Mouse (Mus musculus): ENCODE measurements at regions not wholly inside any gene's neighbourhood (a gene's known extent, or its start where the extent isn't known, plus 50 kb on each side); places are given as distances from the start of the nearest gene placed in this dataset.

- DNase-seq (ENCODE audit: low spot score): no peak
These were observed 518.5 kb downstream of the Rnf144a start for GRCm38 (mm10) chr12:25896543-25896942.

DNA sequence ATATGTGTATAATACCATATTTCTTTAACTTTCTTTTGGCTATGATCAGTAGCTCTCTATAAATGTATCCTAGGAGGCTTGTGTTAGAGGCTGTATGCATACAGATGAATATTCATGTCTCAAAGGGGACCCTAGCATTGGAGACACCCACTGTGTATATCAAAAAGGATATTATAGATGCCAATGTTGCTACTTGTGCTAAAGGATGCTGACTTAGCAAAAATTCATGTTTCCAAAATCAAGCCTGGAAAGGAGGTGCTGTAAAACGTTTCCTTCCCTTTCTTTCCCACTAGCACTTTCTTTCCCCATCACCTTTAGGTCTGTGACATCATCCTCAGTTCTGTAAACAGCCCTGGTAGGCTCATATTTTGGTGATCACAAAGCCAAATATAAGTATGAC, 519.4 kb downstream of the Rnf144a start:
- no peak for DNase-seq (ENCODE audit: low spot score)

- no peak for DNase-seq (ENCODE audit: low spot score)
These were observed 523.5 kb downstream of the Rnf144a start for GRCm38 (mm10) chr12:25891391-25892167.

- peak; percentile 14 for DNase-seq (ENCODE audit: low spot score)
These were observed 524.3 kb downstream of the Rnf144a start for GRCm38 (mm10) chr12:25890722-25891121.

GRCm38 (mm10) chr12:25883771-25884171, 531.3 kb downstream of the Rnf144a start:
- no peak for DNase-seq (ENCODE audit: low spot score)

- DNase-seq (ENCODE audit: low spot score): no peak
These were observed 543.2 kb downstream of the Rnf144a start for GRCm38 (mm10) chr12:25871816-25872215.

- DNase-seq (ENCODE audit: low spot score): no peak
These were observed 544.0 kb downstream of the Rnf144a start for GRCm38 (mm10) chr12:25871001-25871461.

GRCm38 (mm10) chr12:25869846-25870245, 545.2 kb downstream of the Rnf144a start:
- DNase-seq (ENCODE audit: low spot score): no peak

DNA sequence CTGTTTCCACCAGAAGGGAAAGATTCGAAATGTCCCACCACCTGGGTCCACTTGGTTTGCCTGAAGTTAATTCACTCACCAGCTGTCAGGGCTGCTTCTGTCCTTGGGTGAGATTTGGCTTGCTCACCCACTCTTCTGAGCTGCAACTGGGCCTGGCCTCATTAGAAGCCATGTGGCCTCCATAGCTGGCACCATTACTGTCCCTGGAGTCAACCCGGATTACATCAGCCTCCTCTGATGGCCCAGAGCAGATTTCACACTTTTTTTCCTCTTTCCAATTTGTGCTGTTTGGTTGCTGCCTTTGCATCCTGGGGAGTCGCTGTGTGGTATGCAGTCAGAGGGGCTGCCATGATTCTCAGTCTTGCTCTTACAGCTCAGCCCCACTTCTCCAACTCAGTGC, 550.0 kb downstream of the Rnf144a start:
- no peak for DNase-seq (ENCODE audit: low spot score)

DNA sequence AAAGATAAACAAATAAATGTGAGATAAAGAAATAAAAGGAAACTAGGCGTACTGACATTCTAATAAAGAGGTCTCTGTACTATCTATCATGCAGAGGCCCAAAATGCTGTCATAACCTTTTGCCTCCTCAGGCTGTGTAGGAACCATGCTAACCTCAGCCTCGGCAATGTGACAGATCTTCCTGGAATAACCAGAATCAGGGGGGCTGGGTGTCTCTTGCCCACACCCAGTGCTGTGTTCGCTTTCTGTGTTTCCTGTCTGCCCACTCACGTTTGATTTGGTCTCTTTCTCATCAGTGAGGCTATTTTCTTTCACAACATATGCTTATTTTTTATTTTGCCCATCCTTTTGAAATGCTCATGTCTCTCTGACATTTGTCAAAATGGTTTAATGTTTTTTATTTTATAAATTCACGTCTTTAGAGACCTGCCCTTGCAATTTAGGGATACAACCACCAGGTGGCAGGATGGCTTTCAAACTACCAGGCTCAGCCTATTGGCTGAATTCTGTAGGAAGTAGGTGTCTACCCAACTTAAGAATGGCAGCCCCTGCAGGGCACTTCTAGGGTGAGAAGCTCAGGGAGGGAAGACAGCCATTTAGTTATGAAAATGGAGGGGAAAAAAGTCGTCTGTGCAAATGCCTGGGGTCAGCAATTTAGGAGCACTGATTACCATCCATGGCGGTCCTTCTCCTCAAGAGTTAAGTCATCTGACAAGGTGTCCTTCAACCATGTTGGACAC, 550.8 kb downstream of the Rnf144a start:
- peak; percentile 17 for DNase-seq (ENCODE audit: low spot score)

DNA sequence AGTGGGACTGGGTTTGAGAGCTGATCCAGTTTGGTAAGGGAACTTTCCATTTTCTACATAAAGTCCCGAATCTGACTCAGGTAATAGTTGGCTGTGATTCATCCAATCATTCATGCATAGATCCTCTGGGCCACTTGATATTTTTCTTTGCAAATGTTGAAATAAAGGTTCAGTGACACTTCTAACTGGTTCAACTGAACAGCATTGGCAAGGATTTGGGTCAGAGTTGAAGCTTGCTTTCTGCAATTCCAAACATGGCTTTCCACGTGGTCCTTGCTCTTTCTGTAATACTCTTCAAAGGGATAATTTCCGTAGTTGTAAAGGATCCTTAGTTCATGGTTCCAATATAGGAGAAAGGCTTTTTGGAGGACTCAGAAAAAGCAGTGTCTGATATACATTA, 554.0 kb downstream of the Rnf144a start:
- DNase-seq (ENCODE audit: low spot score): no peak

DNA sequence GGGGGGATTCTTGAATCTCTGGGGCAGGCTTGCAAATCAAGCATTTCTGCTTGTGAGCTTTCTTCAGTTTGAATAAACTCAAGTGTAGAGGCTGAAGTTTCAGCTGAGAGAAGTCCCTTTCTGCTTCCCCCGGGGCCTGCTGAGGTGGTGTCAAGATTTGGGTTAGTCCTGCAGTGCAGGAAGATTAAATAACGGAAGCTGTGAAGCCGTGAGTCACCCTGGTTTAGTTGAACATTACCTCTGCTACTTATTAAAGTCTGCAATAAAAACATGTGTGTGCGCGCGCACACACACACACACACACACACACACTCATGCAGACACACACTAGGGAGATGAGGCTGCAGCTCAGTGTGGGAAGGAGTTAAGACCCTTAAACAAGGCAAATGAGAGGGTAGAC, 556.7 kb downstream of the Rnf144a start:
- DNase-seq (ENCODE audit: low spot score): no peak

DNA sequence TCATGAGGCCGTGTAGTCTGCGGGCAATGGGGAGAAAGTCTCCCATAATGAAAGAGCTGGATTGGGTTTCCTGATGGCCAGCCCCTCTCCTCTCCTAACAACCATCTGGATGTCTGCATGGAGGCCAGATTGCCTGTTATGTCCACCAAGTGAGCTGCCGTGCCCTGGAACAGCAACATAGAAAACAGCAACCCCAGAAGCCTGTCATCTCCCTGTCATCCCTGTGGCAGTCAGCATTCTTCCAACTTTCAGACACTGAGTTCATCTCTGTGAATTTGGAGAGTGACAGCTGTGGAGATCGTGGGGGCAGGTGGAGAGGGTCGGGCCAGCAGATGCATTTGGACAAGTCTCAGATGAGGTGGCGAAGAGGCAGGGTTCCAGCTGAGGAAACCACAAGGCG, 585.0 kb downstream of the Rnf144a start:
- DNase-seq (ENCODE audit: low spot score): no peak

GRCm38 (mm10) chr12:25827961-25828360, 587.1 kb downstream of the Rnf144a start:
- DNase-seq (ENCODE audit: low spot score): no peak

GRCm38 (mm10) chr12:25826928-25827327, 588.1 kb downstream of the Rnf144a start:
- no peak for DNase-seq (ENCODE audit: low spot score)

DNA sequence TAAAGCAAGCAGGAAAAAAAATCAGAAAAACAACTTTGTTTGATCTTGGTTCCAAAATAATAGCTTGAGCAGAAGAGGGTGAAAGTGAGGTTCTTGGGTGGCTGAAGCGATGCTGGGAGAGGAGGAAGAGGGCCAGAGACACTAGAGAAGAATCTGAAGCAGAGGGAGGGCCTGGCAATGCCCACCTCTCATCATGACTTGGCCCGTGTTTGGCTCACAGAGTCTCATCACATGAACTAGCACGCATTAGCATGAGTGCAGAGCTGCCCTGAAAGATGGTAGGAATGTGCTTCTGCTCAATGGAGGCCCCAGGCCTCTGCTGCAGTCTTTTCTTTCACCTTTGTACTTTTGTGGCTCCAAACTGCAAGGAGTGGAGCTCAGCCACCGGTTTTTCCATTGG, 588.6 kb downstream of the Rnf144a start:
- no peak for DNase-seq (ENCODE audit: low spot score)

GRCm38 (mm10) chr12:25816248-25816647, 598.8 kb downstream of the Rnf144a start:
- DNase-seq (ENCODE audit: low spot score): no peak

DNA sequence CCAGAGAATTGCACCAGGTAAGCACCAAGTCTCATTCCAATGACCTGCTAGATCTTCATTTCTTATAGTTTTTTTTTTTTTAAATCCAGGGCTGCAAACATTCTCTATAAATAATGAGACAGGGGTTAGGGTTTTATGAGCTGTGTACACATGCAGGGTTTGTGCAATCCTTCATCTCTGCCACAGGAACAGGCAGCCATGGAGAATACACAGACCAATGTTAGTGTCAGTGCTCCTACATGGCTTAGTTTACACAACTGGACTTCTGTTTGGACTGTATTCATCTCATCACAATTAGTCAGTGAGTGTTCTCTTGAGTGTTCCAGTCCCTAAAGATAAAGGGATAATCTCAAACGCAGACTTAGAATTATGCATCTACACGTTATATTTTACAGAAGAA, 620.0 kb downstream of the Rnf144a start:
- DNase-seq (ENCODE audit: low spot score): no peak

GRCm38 (mm10) chr12:25794571-25794970, 620.5 kb downstream of the Rnf144a start:
- DNase-seq (ENCODE audit: low spot score): no peak

DNA sequence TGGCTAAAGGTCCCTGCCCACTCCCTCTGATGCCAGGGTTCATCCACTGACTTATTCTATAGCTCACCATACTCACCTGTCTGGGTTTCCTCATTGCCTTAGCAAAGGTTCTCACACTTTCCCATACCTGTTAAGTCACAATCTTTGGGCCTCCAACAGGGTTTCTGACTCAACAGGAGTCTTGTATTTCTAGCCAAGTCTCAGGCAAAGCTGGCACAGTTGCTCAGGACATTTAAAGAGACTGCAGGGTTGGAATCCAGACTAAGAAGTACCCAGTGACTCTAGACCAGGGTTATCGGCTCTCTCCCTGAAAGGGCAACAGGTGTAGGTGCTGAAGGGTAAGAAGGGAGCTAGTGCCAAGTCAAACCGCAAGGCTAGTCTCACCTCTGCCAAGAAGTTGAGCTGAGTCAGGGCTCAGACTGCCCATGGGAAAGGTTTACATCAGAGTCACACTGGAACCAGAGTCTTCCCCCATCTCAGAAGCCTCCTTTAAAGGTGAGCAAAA, 622.4 kb downstream of the Rnf144a start:
- no peak for DNase-seq (ENCODE audit: low spot score)

GRCm38 (mm10) chr12:25790956-25791355, 624.1 kb downstream of the Rnf144a start:
- no peak for DNase-seq (ENCODE audit: low spot score)

DNA sequence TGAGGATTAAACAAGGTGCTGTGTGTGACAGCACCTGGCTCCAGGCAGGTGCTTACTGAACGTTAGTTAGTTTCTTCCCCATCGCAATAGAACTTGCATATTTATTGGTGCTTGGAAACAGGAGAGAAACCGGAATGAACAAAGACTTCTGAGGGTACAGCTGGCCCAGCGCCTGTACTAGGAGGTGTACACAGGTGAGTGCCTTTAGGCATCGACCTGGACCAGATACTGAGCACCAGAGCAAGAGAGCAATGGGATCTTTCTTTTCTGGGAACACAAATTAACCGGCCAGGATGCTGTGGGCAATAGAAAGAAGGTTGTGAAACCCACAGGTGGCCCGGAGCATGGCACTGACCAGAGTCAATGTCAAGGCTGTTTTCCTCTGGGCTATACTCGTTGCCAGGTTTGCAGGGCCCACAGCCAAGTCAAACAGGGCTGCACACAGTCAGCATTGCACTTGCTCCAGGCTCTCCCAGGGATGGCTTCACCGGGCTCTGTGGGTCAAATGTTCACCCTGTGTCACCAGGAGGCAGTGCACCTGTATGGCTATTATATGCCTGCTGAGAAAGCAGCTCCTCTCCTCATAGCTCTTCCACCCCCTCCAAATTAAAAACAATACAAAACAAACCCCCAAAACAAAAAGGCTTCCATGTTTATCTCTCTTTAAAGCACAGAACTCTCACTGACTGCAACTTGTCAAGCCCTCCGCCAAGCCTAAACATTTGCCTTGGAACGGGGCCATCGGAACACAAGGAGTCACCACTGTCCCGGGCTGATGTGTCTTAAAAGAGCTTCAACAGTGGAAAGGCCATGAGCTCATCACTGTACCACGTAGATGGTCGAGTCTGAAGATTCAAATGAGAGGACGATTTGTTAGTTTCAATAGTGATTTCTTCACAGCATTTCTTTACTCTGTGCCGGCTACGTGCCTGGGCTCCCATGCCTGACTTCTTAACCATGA, 629.1 kb downstream of the Rnf144a start:
- DNase-seq (ENCODE audit: low spot score): no peak

Data from ovary, postnatal 36 days (tissue).